Comparison of ENCODE assay signal across 8 mouse cellular contexts in genomic region chr8:110920032-110920772, GRCm38 (mm10). TPM values are rescaled to one million over a fixed set of nuclear protein-coding genes. Genes with fewer than 3 reads are reported as not detected.
DNase-seq lines count a peak whose midpoint lies in the region; ATAC-seq lines count a peak whose summit lies in the region.

No protein-coding gene starts in this region.

- DNase-seq in adrenal gland, adult 8-10 months, result peak; percentile 24
- DNase-seq in adrenal gland, postnatal 10 days, result no peak
- peak; percentile 53 to 61 for DNase-seq in left cerebral cortex, adult 8-10 months (ENCODE audit: low spot score in 2 of 2)
- DNase-seq in left cerebral cortex, postnatal 4 days, result no peak
- no peak for DNase-seq in embryonic facial prominence, embryonic 11.5 days (ENCODE audit: low spot score)

- no peaks in the 10 kb centered on the region for H3K9me3 ChIP-seq in embryonic facial prominence, embryonic 11.5 days (replicated peaks; ENCODE audit: control insufficient read depth, low read length)
- no peaks in the 10 kb centered on the region for H3K9me3 ChIP-seq in hindbrain, embryonic 13.5 days
- H3K9me3 ChIP-seq in megakaryocyte, embryonic 14.5 days, result no peaks in the 10 kb centered on the region

- H3K9ac ChIP-seq in embryonic facial prominence, embryonic 11.5 days (replicated peaks; ENCODE audit: low read length), result peak overlapping the region; percentile 95
- peak overlapping the region; percentile 94 for H3K9ac ChIP-seq in hindbrain, embryonic 13.5 days

- H3K4me2 ChIP-seq in embryonic facial prominence, embryonic 11.5 days (ENCODE audit: low read depth, low read length), result peak overlapping the region; percentile 89
- peak overlapping the region; percentile 95 for H3K4me2 ChIP-seq in hindbrain, embryonic 13.5 days

- peak overlapping the region; percentile 73; the same call in 1 of the 2 replicates for H3K27ac ChIP-seq in embryonic facial prominence, embryonic 11.5 days (replicated peaks; ENCODE audit: low read depth, low read length)
- peak overlapping the region; percentile 86 for H3K27ac ChIP-seq in hindbrain, embryonic 13.5 days

- intact Hi-C loops in left cerebral cortex, postnatal 4 days (cut with DNase I), result no loop called here

- H3K4me3 ChIP-seq in embryonic facial prominence, embryonic 11.5 days (ENCODE audit: low read depth, low read length), result peak overlapping the region; percentile 80
- H3K4me3 ChIP-seq in hindbrain, embryonic 13.5 days, result peak overlapping the region; percentile 82
- H3K4me3 ChIP-seq in megakaryocyte, embryonic 14.5 days (replicated peaks), result peak overlapping the region; percentile 94

- WGBS in embryonic facial prominence, embryonic 11.5 days, result 1% methylated on average over 27 of the region's 37 CpGs
- 2% methylated on average over 25 of the region's 37 CpGs for WGBS in hindbrain, embryonic 13.5 days

- no peaks in the 10 kb centered on the region for H3K4me1 ChIP-seq in embryonic facial prominence, embryonic 11.5 days (ENCODE audit: control insufficient read depth, insufficient read depth, low read length)
- H3K4me1 ChIP-seq in hindbrain, embryonic 13.5 days (replicated peaks), result peaks cover 31% of the 10 kb centered on the region
- H3K4me1 ChIP-seq in megakaryocyte, embryonic 14.5 days, result peaks cover 73% of the 10 kb centered on the region

- H3K36me3 ChIP-seq in embryonic facial prominence, embryonic 11.5 days (replicated peaks; ENCODE audit: control insufficient read depth, insufficient read depth, low read depth, low read length), result no peaks in the 10 kb centered on the region
- H3K36me3 ChIP-seq in hindbrain, embryonic 13.5 days, result no peaks in the 10 kb centered on the region
- H3K36me3 ChIP-seq in megakaryocyte, embryonic 14.5 days (replicated peaks; ENCODE audit: low read length), result peaks cover 34% of the 10 kb centered on the region

- H3K27me3 ChIP-seq in embryonic facial prominence, embryonic 11.5 days (ENCODE audit: control insufficient read depth, insufficient read depth, low read length), result no peaks in the 10 kb centered on the region
- no peaks in the 10 kb centered on the region for H3K27me3 ChIP-seq in hindbrain, embryonic 13.5 days
- no peaks in the 10 kb centered on the region for H3K27me3 ChIP-seq in megakaryocyte, embryonic 14.5 days (replicated peaks)

- peak; percentile 50 for ATAC-seq in embryonic facial prominence, embryonic 11.5 days (replicated peaks; ENCODE audit: insufficient number of reproducible peaks, low FRiP score, low TSS enrichment, low read depth)
- ATAC-seq in hindbrain, embryonic 13.5 days (ENCODE audit: low FRiP score), result peak; percentile 59
- ATAC-seq in megakaryocyte-erythroid progenitor cell, adult 5-6 weeks (replicated peaks; ENCODE audit: low FRiP score, low TSS enrichment, poor library complexity, severe bottlenecking), result no peak; the same call in 1 of the 2 replicates

RNA-seq across cellular contexts. Expression of gene St3gal2, which starts 0.5 kb away (rescaled TPM):
- total RNA-seq in adrenal gland, adult 8-10 months (2022), result 10 to 100 TPM; 19.1 to 41.1 (median 27.7) TPM
- total RNA-seq in adrenal gland, postnatal 10 days (2021), result 10 to 100 TPM; 23.6 to 26.6 TPM
- total RNA-seq in left cerebral cortex, adult 8-10 months (2022), result 10 to 100 TPM; 87.8 to 95.6 (median 94.6) TPM
- 10 to 100 TPM; 78.9 to 80.6 TPM for total RNA-seq in left cerebral cortex, postnatal 4 days (2021)
- polyA plus RNA-seq in embryonic facial prominence, embryonic 11.5 days (2014; fragmentation: Nextera tagmentation; extraction: Ambion mirVana), result 15.1 and 17.4 TPM in 2 replicates
- 21.0 and 23.0 TPM in 2 replicates for polyA plus RNA-seq in hindbrain, embryonic 13.5 days (2015; fragmentation: Nextera tagmentation; extraction: Ambion mirVana)
- 19.8 and 54.8 TPM in 2 replicates for polyA plus RNA-seq in megakaryocyte, embryonic 14.5 days (2012; ENCODE audit: insufficient read depth, low replicate concordance)
- 12.5 and 13.1 TPM in 2 replicates for total RNA-seq in megakaryocyte-erythroid progenitor cell, adult 5-6 weeks (2014; fragmentation: Nextera tagmentation)
- 2.0 and 17.0 TPM in 2 replicates for total RNA-seq in megakaryocyte-erythroid progenitor cell, adult 5-6 weeks (2017)

RNA-seq across cellular contexts. Expression of gene Fuk, which starts 17.9 kb away (rescaled TPM):
- total RNA-seq in adrenal gland, adult 8-10 months (2022), result 10 to 100 TPM; 11.1 to 19.0 (median 15.8) TPM
- 10 to 100 TPM in 1 of 2 experiments, 1 to 10 TPM in 1; 7.9 to 10.6 TPM for total RNA-seq in adrenal gland, postnatal 10 days (2021)
- total RNA-seq in left cerebral cortex, adult 8-10 months (2022), result 10 to 100 TPM; 16.7 to 20.2 (median 19.4) TPM
- 1 to 10 TPM; 7.8 to 7.9 TPM for total RNA-seq in left cerebral cortex, postnatal 4 days (2021)
- 5.6 and 6.8 TPM in 2 replicates for polyA plus RNA-seq in embryonic facial prominence, embryonic 11.5 days (2014; fragmentation: Nextera tagmentation; extraction: Ambion mirVana)
- 7.5 and 8.4 TPM in 2 replicates for polyA plus RNA-seq in hindbrain, embryonic 13.5 days (2015; fragmentation: Nextera tagmentation; extraction: Ambion mirVana)
- polyA plus RNA-seq in megakaryocyte, embryonic 14.5 days (2012; ENCODE audit: insufficient read depth, low replicate concordance), result 1.6 and 3.3 TPM in 2 replicates
- total RNA-seq in megakaryocyte-erythroid progenitor cell, adult 5-6 weeks (2014; fragmentation: Nextera tagmentation), result 5.1 and 10.8 TPM in 2 replicates
- total RNA-seq in megakaryocyte-erythroid progenitor cell, adult 5-6 weeks (2017), result 2.1 and 2.9 TPM in 2 replicates

Comparison
In these comparisons a context has a peak if more than half of its experiments do, and no peak if none do; other contexts are left out.
1. DNase-seq: peak in adrenal gland, adult 8-10 months (single experiment) and left cerebral cortex, adult 8-10 months (2 of 2); none in adrenal gland, postnatal 10 days (single experiment), left cerebral cortex, postnatal 4 days (single experiment) and embryonic facial prominence, embryonic 11.5 days (single experiment).
2. Peak in every context shown above with its lines, with median percentiles within 50 percentile points of each other: H3K4me3 ChIP-seq.